Comparison of ENCODE assay signal across 24 mouse cellular contexts in the genomic region with DNA sequence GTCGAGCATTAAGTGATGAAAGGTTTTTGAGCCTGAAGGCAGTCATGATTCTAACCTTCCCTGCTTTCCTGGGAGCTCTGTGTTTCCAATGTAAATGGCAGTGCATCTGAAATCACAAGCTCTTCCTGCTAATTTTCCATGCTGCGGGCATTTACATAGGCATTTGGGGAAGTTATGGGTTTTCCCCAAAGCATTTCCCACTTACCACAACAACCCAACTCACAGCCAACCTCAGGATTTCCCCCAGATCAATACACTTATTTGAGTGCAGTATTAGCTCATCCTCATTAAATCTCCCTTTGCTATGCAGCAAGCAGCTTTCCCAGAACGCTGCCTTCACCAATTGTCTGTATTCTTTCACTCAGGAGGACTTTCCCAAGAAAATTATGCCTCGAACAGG. TPM values are rescaled to one million over a fixed set of nuclear protein-coding genes. Genes with fewer than 3 reads are reported as not detected.
"Had no signal": no experiment of that assay in that cellular context is flagged by ENCODE, and none has a peak within 500 bp of the region (broad histone marks: within the 10 kb centered on the region; RNA-seq: fewer than 3 reads in every experiment).

No protein-coding gene starts in this region.

- H3K36me3 ChIP-seq: neural tube, embryonic 12.5 days; neural tube, embryonic 13.5 days; neural tube, embryonic 15.5 days; stomach, embryonic 15.5 days had no signal

- H3K4me3 ChIP-seq: neural tube, embryonic 12.5 days; neural tube, embryonic 13.5 days; neural tube, embryonic 15.5 days; stomach, embryonic 15.5 days had no signal

- H3K4me1 ChIP-seq: neural tube, embryonic 12.5 days; neural tube, embryonic 13.5 days; neural tube, embryonic 15.5 days; stomach, embryonic 15.5 days had no signal

- DNase-seq: retina, postnatal 1 day; right cerebral cortex, adult 18-20 months; right cerebral cortex, postnatal 14 days; right cerebral cortex, postnatal 4 days; spleen, adult 18-20 months; thymus, adult 18-20 months; thymus, adult 2 months; thymus, postnatal 14 days; thymus, postnatal 25 days; thymus, postnatal 36 days; thymus, postnatal 4 days had no signal

- H3K9ac ChIP-seq: neural tube, embryonic 12.5 days; neural tube, embryonic 13.5 days; neural tube, embryonic 15.5 days; stomach, embryonic 15.5 days had no signal

- H3K9me3 ChIP-seq: neural tube, embryonic 12.5 days; neural tube, embryonic 13.5 days; neural tube, embryonic 15.5 days; stomach, embryonic 15.5 days had no signal

- H3K4me2 ChIP-seq: neural tube, embryonic 12.5 days; neural tube, embryonic 13.5 days; neural tube, embryonic 15.5 days; stomach, embryonic 15.5 days had no signal

- H3K27ac ChIP-seq: neural tube, embryonic 12.5 days; neural tube, embryonic 13.5 days; neural tube, embryonic 15.5 days; stomach, embryonic 15.5 days; stomach, postnatal 0 days had no signal

- H3K27me3 ChIP-seq: neural tube, embryonic 12.5 days; neural tube, embryonic 13.5 days; neural tube, embryonic 15.5 days; stomach, embryonic 15.5 days had no signal

RNA-seq across cellular contexts. Expression of gene 4930512M02Rik, which starts 45.3 kb away (rescaled TPM):
- total RNA-seq: neutrophil, adult 5-6 weeks had no signal
- polyA plus RNA-seq: neural tube, embryonic 12.5 days; neural tube, embryonic 13.5 days; neural tube, embryonic 14.5 days; neural tube, embryonic 15.5 days; small intestine, adult 2 months; spleen, adult 2 months; stomach, embryonic 14.5 days; stomach, embryonic 15.5 days; stomach, embryonic 16.5 days; stomach, postnatal 0 days; thymus, adult 2 months; thymus, postnatal 0 days; urinary bladder, adult 2 months had no signal
